Mouse (Mus musculus): ENCODE measurements at regions not wholly inside any gene's neighbourhood (a gene's known extent, or its start where the extent isn't known, plus 50 kb on each side); places are given as distances from the start of the nearest gene placed in this dataset.

DNA sequence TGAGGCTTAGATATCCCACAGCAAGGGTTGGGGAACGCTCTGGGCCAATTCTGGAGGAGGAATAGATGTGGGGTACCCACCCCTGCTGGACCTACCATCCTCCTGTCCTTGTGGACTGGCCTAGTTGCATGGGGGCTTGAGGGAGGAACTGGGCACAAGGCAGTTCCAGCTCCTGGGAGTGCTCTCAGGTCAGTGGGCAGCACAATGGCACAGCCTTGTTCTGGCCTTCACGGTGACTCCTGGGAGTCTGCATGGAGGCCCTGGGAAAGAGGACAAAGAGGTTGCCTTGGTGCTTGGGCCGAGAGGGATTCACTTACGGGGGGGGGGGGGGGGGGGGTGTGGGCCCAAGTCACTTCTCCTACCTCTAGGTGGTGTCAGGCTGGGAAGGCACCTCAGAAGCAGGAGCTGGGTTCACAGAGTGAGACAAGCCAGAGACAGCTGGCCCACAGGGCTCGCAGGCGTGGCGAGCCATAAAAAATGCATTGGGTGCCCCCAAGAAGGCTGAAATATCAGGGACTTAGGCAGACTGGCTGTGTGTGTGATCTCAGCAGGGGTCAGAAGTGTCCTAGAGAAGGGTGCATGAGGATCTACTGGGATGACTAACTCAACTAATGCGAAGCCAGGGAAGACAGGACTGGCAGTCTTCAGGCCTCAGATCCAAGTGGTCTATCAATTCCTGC is 83.7 kb downstream of the 1700001O22Rik start:
- Histone ChIP-seq H3K4me3 (replicated peaks) (no peak overlapping the region), H3K9me3 (ENCODE audit: control insufficient read depth, low read length) (no peaks in the 10 kb centered on the region), H3K4me1 (ENCODE audit: control insufficient read depth) (peaks cover 16% of the 10 kb centered on the region), H3K36me3 (ENCODE audit: control insufficient read depth) (no peaks in the 10 kb centered on the region), H3K27me3 (ENCODE audit: control insufficient read depth) (peaks cover 57% of the 10 kb centered on the region)
- TF ChIP-seq GATA1 (IDR thresholded peaks at IDR 0.05; ENCODE audit: low read length): no peak
- no peak for TF ChIP-seq TAL1 (IDR thresholded peaks at IDR 0.05; ENCODE audit: low read length)

DNA sequence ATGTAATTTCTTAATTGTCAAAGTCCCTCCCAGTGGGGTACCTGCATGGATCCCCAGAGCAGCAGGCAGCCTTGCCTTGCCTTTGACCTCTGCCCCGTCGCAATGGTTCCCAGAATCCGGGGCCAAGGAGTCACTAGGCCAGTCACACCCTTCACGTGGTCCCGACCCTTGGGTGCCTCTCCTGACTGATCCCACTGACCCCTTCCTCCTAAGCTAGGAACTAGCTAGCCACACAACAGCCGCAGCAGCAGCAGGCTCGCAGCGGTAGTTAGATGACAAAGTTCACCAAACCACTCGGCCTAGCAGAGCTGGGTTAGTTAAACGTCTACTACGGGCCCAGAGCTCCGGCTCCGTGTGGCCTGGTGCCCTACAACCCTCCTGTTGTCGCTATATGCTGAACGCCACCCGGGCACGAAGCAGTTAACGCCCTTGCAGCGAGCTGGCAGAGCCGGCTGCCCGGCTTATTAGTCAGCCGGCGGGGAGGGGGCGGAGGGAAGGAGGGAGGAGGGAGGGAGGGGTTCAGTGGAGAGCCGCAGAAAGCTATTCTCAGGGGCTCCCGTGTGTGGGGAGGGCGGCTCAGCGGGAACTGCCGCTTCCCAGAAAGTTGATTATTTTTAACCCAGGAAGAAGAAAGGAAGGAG is 84.6 kb downstream of the 1700001O22Rik start:
- Histone ChIP-seq H3K36me3 (ENCODE audit: control insufficient read depth) (no peaks in the 10 kb centered on the region), H3K4me1 (ENCODE audit: control insufficient read depth) (peaks cover 16% of the 10 kb centered on the region)

DNA sequence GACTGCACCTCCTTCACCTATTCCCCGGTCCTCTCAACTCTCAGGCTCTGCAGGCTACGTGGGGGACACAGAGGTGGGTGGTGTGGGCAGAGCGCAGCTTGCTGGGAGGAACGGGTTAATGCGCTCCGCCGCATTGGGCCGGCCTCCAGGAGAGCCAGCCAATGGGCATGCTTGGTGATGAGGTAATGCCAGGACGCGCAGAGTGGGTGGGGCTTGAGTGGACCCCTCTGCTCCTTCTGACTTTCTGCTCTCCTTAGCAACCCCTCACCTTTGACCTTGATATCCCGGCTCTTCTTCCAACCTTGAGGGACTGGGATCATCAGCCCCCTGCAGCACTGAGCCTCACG is 85.2 kb downstream of the 1700001O22Rik start:
- Histone ChIP-seq H3K27me3 (ENCODE audit: control insufficient read depth) (peaks cover 66% of the 10 kb centered on the region), H3K9me3 (ENCODE audit: control insufficient read depth, low read length) (no peaks in the 10 kb centered on the region), H3K4me3 (replicated peaks) (no peak overlapping the region), H3K4me1 (ENCODE audit: control insufficient read depth) (peaks cover 16% of the 10 kb centered on the region), H3K36me3 (ENCODE audit: control insufficient read depth) (no peaks in the 10 kb centered on the region)
- TF ChIP-seq GATA1 (IDR thresholded peaks at IDR 0.05; ENCODE audit: low read length): no peak
- TF ChIP-seq TAL1 (IDR thresholded peaks at IDR 0.05; ENCODE audit: low read length): no peak

More for the DNA sequence above, 84.6 kb downstream of the 1700001O22Rik start:
- peak overlapping the region; percentile 21 for H3K4me3 ChIP-seq (replicated peaks)
- no peak for TF ChIP-seq GATA1 (IDR thresholded peaks at IDR 0.05; ENCODE audit: low read length)
- no peak for TF ChIP-seq TAL1 (IDR thresholded peaks at IDR 0.05; ENCODE audit: low read length)
- H3K27me3 ChIP-seq (ENCODE audit: control insufficient read depth): peaks cover 61% of the 10 kb centered on the region
- no peaks in the 10 kb centered on the region for H3K9me3 ChIP-seq (ENCODE audit: control insufficient read depth, low read length)

DNA sequence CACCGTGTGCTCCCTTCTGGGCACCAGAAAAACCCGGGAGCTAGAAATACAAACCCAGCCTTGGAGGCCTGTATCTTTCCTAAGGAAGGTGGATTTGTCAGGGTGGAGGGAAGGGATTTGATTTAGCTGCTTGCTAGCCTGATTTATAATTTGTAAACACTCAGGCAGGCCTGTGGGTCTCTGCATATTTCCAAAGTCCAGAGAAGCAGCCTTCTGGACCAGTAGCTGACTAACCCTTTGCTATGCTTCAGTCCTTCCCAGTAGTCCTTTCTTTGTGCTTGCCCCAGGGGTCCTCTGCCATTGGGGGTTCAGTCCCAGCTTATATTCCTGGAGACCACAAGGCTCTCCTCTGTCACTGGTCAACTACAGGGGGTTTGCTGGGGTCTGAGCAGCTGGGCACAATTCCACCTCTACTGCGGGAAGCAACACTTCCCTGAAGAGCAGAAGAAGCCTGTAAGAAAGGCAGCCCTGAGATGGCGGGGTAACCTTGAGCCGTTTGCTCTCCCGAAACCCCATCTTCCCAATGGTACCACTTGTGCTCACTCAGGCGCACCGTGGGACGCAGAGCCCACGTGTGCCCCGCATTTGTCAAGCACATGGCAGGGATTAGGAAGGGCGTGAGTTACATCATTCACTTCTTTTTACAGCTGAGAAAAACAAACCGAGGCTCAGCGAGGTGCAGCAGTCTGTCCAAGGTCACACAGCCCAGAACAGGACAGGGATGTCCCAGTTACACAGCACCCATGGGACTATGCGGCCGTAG is 85.7 kb downstream of the 1700001O22Rik start:
- TF ChIP-seq TAL1 (IDR thresholded peaks at IDR 0.05; ENCODE audit: low read length) (no peak), GATA1 (IDR thresholded peaks at IDR 0.05; ENCODE audit: low read length) (no peak)
- no peaks in the 10 kb centered on the region for H3K36me3 ChIP-seq (ENCODE audit: control insufficient read depth)
- no peaks in the 10 kb centered on the region for H3K9me3 ChIP-seq (ENCODE audit: control insufficient read depth, low read length)
- H3K27me3 ChIP-seq (ENCODE audit: control insufficient read depth): peaks cover 72% of the 10 kb centered on the region
- peaks cover 16% of the 10 kb centered on the region for H3K4me1 ChIP-seq (ENCODE audit: control insufficient read depth)
- H3K4me3 ChIP-seq (replicated peaks): no peak overlapping the region

DNA sequence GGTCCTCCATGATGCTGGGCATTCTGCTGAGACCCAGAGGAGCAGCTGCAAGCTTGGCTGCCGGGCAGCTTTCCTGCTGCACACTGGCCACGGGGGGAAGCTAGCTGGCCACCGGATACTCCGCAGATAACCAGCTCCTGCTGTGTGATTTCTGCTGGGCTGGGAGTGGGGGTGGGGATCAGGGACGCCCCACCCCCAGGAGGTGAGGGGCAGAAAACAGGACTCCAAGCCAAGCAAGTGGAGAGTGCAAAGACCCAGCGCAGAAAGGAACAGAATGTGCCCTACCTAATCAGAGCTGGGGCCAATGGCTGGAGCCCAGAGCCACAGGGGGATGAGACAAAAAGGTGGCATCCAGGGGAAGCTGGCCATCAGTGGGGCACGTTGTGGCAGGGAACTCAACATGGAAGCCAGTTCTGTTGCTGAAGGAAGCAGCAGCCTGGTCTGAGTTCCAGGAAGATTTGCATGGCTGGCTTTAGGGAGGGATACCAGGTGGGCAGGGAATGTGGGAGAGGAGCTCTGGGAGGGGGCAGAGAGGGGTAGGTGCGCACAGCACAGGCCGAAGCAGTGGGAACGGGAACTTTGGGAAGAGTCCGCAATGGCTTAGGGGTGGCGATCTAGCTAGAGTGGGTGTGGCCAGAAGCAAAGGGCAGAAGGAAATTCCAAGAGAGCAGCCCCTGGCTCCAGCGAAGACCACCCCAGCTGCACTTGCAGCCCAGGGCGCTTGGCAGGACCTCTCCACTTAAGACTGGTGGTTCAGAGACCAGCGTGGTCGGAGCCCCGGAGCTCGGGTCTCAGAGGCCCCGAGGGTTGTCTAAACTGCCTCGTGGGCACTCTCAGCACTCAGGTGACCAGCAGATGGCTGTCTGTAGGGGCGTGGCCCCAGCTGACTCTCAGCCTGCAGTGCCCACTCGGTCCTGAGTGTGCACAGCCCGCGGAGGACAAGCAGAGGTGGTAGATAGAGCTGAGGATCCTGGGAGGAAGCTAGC is 86.6 kb downstream of the 1700001O22Rik start:
- no peaks in the 10 kb centered on the region for H3K36me3 ChIP-seq (ENCODE audit: control insufficient read depth)
- no peak overlapping the region for H3K4me3 ChIP-seq (replicated peaks)
- H3K4me1 ChIP-seq (ENCODE audit: control insufficient read depth): peaks cover 16% of the 10 kb centered on the region
- TF ChIP-seq GATA1 (IDR thresholded peaks at IDR 0.05; ENCODE audit: low read length) (no peak), TAL1 (IDR thresholded peaks at IDR 0.05; ENCODE audit: low read length) (no peak)
- peaks cover 81% of the 10 kb centered on the region for H3K27me3 ChIP-seq (ENCODE audit: control insufficient read depth)
- H3K9me3 ChIP-seq (ENCODE audit: control insufficient read depth, low read length): no peaks in the 10 kb centered on the region

DNA sequence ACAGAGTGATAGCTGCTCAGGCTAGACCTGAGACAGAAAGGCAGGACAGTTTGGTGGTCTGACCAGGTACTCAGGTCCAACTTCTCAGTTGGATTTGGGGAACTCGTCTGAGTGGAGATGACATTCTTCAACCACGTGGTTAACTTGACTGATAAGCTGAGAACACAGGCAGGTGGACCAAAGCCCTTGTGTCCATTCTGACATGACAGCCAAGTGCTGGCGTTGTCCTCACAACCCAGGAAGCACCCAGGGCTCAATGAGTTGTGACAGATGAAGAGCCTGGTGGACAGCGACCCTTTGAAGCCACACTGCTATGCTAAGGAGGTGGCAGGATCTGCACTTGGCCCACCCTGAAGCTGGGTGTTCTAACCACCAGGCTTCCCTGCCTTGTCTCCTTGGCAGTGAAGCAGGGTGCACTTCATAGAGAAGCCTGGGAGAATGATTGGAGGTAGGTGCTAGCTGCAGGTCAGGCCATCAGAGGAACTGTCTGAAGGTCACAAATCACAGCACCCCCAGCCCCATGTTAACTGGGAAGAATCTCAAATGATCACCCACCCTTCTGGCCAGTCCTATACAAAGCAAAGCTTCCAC is 87.6 kb downstream of the 1700001O22Rik start:
- Histone ChIP-seq H3K36me3 (ENCODE audit: control insufficient read depth) (no peaks in the 10 kb centered on the region), H3K9me3 (ENCODE audit: control insufficient read depth, low read length) (no peaks in the 10 kb centered on the region), H3K4me1 (ENCODE audit: control insufficient read depth) (peaks cover 18% of the 10 kb centered on the region), H3K4me3 (replicated peaks) (no peak overlapping the region), H3K27me3 (ENCODE audit: control insufficient read depth) (peaks cover 91% of the 10 kb centered on the region)
- TF ChIP-seq TAL1 (IDR thresholded peaks at IDR 0.05; ENCODE audit: low read length): no peak

DNA sequence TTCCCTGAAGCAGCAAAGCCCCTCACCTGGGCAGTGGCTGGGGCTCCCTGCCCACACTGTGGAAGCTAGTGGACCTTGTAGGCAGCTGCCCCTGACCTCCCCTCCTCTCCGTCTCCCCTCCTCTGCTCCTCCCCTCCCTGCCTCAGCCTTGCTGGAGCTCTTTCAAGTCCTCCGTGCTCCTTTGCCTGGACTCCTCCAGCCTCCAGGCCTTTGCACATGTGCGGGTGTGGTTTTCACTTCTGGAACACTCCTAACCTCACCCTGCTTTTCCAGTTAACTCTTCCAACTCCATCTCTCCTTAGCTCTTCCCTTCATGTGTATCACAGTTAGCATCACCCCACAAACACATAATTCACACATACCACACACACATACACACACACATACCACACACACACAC is 89.9 kb downstream of the 1700001O22Rik start:
- Histone ChIP-seq H3K27me3 (ENCODE audit: control insufficient read depth) (peaks cover 97% of the 10 kb centered on the region), H3K4me1 (ENCODE audit: control insufficient read depth) (peaks cover 15% of the 10 kb centered on the region), H3K4me3 (replicated peaks) (no peak overlapping the region), H3K36me3 (ENCODE audit: control insufficient read depth) (no peaks in the 10 kb centered on the region), H3K9me3 (ENCODE audit: control insufficient read depth, low read length) (no peaks in the 10 kb centered on the region)
- TF ChIP-seq GATA1 (IDR thresholded peaks at IDR 0.05; ENCODE audit: low read length): no peak
- TF ChIP-seq TAL1 (IDR thresholded peaks at IDR 0.05; ENCODE audit: low read length): no peak

DNA sequence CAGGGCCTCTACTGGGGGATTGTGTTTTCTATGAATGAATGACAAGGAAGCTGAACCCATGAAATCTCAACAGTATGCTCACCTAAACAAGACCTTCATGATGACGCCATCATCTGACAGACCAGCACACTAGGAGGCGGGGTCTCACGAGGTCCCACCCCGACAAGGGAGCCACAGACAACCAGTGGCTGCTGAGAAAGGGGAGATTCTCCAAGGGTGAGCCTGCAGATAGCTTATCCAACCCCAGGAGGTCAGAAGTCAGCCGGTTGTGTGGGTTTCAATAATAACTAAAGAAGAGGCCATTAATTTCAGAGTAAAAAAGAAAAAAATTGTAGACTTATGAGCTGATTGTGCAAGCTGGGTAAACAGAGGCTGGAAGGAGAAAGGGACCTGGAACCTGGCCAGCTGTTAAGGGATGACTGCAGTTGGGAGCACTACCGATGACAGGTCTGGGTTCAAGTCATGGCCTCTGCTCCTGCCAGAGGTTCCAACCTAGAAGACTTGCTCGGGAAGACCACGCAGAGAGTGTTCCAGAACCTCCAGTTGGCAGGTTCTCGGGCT is 90.5 kb downstream of the 1700001O22Rik start:
- H3K9me3 ChIP-seq (ENCODE audit: control insufficient read depth, low read length): no peaks in the 10 kb centered on the region
- no peaks in the 10 kb centered on the region for H3K36me3 ChIP-seq (ENCODE audit: control insufficient read depth)
- peaks cover 97% of the 10 kb centered on the region for H3K27me3 ChIP-seq (ENCODE audit: control insufficient read depth)
- H3K4me1 ChIP-seq (ENCODE audit: control insufficient read depth): peaks cover 9% of the 10 kb centered on the region
- no peak overlapping the region for H3K4me3 ChIP-seq (replicated peaks)
- TF ChIP-seq GATA1 (IDR thresholded peaks at IDR 0.05; ENCODE audit: low read length) (no peak), TAL1 (IDR thresholded peaks at IDR 0.05; ENCODE audit: low read length) (no peak)
